Mouse (Mus musculus): Measurements from ENCODE around the gene Eif4e2. TPM values are rescaled to one million over a fixed set of nuclear protein-coding genes. Genes with fewer than 3 reads are reported as not detected.

Eif4e2 gene
- polyA plus RNA-seq, 1 experiment from 2014 or later = 172 TPM

- no peak for ATAC-seq
- H3K4me2 ChIP-seq (ENCODE audit: low read depth, low read length) = no peak overlapping the region
- H3K4me1 ChIP-seq (ENCODE audit: control insufficient read depth, insufficient read depth, low read length) = peaks cover 5% of the 10 kb centered on the region; the same call in 1 of the 2 replicates
- H3K9ac ChIP-seq (ENCODE audit: low read depth, low read length) = no peak overlapping the region
- H3K9me3 ChIP-seq (ENCODE audit: control insufficient read depth, low read length) = no peaks in the 10 kb centered on the region
- H3K4me3 ChIP-seq (ENCODE audit: low read length) = no peak overlapping the region
- H3K27me3 ChIP-seq (replicated peaks; ENCODE audit: control insufficient read depth, insufficient read depth, low read length) = no peaks in the 10 kb centered on the region
- no peak overlapping the region for H3K27ac ChIP-seq (ENCODE audit: low read length)
- H3K36me3 ChIP-seq (ENCODE audit: control insufficient read depth, insufficient read depth, low read length) = no peaks in the 10 kb centered on the region
- WGBS = 54% methylated on average over 2 of the region's 2 CpGs
Observed at GRCm38 (mm10) chr1:87276056-87276455, 62.3 kb downstream of the Eif4e2 start.

- ATAC-seq = no peak
- Histone ChIP-seq H3K36me3 (ENCODE audit: control insufficient read depth, insufficient read depth, low read length) (no peaks in the 10 kb centered on the region), H3K4me1 (ENCODE audit: control insufficient read depth, insufficient read depth, low read length) (no peaks in the 10 kb centered on the region), H3K4me3 (ENCODE audit: low read length) (no peak overlapping the region), H3K27me3 (replicated peaks; ENCODE audit: control insufficient read depth, insufficient read depth, low read length) (no peaks in the 10 kb centered on the region), H3K4me2 (ENCODE audit: low read depth, low read length) (no peak overlapping the region), H3K9ac (ENCODE audit: low read depth, low read length) (no peak overlapping the region), H3K27ac (ENCODE audit: low read length) (no peak overlapping the region), H3K9me3 (ENCODE audit: control insufficient read depth, low read length) (no peaks in the 10 kb centered on the region)
- 74% methylated on average over 5 of the region's 5 CpGs for WGBS
Observed at GRCm38 (mm10) chr1:87280281-87280680, 66.6 kb downstream of the Eif4e2 start.

- H3K9me3 ChIP-seq (ENCODE audit: control insufficient read depth, low read length) = no peaks in the 10 kb centered on the region
- H3K4me3 ChIP-seq (ENCODE audit: low read length) = no peak overlapping the region
- no peaks in the 10 kb centered on the region for H3K4me1 ChIP-seq (ENCODE audit: control insufficient read depth, insufficient read depth, low read length)
- 33% methylated on average over 20 of the region's 20 CpGs for WGBS
- no peak for ATAC-seq
- no peak overlapping the region for H3K9ac ChIP-seq (ENCODE audit: low read depth, low read length)
- peak overlapping the region; percentile 28 for H3K4me2 ChIP-seq (ENCODE audit: low read depth, low read length)
- H3K27me3 ChIP-seq (replicated peaks; ENCODE audit: control insufficient read depth, insufficient read depth, low read length) = no peaks in the 10 kb centered on the region
- no peak overlapping the region for H3K27ac ChIP-seq (ENCODE audit: low read length)
- no peaks in the 10 kb centered on the region for H3K36me3 ChIP-seq (ENCODE audit: control insufficient read depth, insufficient read depth, low read length)
Observed at GRCm38 (mm10) chr1:87281599-87282412, 68.1 kb downstream of the Eif4e2 start.

DNA sequence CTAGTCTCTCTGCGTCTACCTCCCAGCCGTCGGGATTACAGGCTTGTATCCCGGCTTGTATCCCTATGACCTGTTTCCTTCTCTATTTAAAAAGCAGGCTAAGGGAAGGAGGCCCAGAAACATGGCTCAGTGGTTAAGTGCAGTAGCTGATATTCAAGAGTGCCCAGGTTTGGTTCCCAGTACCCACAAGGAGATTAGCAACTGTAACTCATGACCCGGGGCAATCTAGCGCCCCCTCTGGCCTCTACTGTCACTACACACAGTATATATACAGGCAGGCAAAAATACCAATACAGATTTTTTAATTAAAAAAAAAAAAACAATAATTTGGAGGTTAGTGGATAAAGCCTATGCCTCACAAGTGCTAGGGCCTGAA lies 68.7 kb downstream of the Eif4e2 start:
- ATAC-seq = no peak
- no peaks in the 10 kb centered on the region for H3K36me3 ChIP-seq (ENCODE audit: control insufficient read depth, insufficient read depth, low read length)
- H3K4me1 ChIP-seq (ENCODE audit: control insufficient read depth, insufficient read depth, low read length) = no peaks in the 10 kb centered on the region
- WGBS = 74% methylated on average over 6 of the region's 6 CpGs
- no peak overlapping the region for H3K4me2 ChIP-seq (ENCODE audit: low read depth, low read length)
- H3K9me3 ChIP-seq (ENCODE audit: control insufficient read depth, low read length) = no peaks in the 10 kb centered on the region
- H3K27me3 ChIP-seq (replicated peaks; ENCODE audit: control insufficient read depth, insufficient read depth, low read length) = no peaks in the 10 kb centered on the region
- H3K9ac ChIP-seq (ENCODE audit: low read depth, low read length) = no peak overlapping the region
- no peak overlapping the region for H3K4me3 ChIP-seq (ENCODE audit: low read length)
- H3K27ac ChIP-seq (ENCODE audit: low read length) = no peak overlapping the region

DNA sequence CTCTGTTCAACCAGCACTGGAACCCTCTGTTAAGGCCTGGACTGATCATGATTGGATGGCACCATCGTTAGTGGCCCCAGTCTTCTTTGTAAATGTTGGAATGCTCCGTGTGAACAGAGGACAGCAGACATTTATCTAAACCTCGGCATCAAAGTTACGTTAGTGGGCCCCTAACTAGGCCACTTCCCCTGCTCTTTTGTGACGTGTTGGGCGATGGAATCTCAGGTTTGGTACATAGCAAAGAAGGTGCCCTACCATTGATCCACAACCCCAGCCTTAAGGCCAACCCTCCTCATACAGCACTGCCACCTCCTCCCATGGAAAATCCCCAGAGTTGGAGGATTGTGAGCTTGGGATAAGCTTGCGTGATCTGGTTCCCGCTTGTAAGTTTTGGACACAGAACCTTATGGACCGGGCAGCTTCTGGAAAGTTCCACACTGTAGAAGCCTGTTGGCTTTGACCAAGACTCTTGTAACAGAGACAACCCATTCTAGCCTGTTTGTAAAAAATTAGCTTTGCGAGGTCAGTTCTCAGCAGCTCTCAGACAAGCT lies 69.8 kb downstream of the Eif4e2 start:
- Histone ChIP-seq H3K4me1 (ENCODE audit: control insufficient read depth, insufficient read depth, low read length) (no peaks in the 10 kb centered on the region), H3K4me3 (ENCODE audit: low read length) (no peak overlapping the region), H3K4me2 (ENCODE audit: low read depth, low read length) (no peak overlapping the region), H3K9me3 (ENCODE audit: control insufficient read depth, low read length) (no peaks in the 10 kb centered on the region), H3K9ac (ENCODE audit: low read depth, low read length) (no peak overlapping the region), H3K27ac (ENCODE audit: low read length) (no peak overlapping the region), H3K27me3 (replicated peaks; ENCODE audit: control insufficient read depth, insufficient read depth, low read length) (no peaks in the 10 kb centered on the region), H3K36me3 (ENCODE audit: control insufficient read depth, insufficient read depth, low read length) (no peaks in the 10 kb centered on the region)
- WGBS = 80% methylated on average over 10 of the region's 10 CpGs
- no peak for ATAC-seq

DNA sequence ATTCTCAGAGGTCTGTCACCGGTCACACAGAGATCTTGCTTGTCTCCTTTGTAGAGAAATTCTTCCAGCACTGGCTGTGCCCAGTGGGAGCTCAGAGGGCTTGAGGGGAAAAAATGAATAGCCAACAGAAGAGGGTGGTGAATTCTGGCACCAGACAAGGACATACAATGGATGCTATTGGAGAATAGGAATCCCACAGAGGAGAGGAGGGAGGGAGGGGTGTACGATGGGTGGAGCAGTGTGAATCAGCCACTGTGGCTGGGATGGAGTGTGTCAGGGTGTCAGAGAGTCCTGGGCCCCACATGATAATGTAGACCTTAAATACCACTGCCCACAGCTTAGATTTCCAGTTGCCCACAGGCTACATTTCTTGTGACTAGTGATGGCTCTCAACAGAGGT lies 73.4 kb downstream of the Eif4e2 start:
- no peak overlapping the region for H3K9ac ChIP-seq (ENCODE audit: low read depth, low read length)
- H3K36me3 ChIP-seq (ENCODE audit: control insufficient read depth, insufficient read depth, low read length) = no peaks in the 10 kb centered on the region
- H3K4me3 ChIP-seq (ENCODE audit: low read length) = no peak overlapping the region
- no peaks in the 10 kb centered on the region for H3K4me1 ChIP-seq (ENCODE audit: control insufficient read depth, insufficient read depth, low read length)
- H3K9me3 ChIP-seq (ENCODE audit: control insufficient read depth, low read length) = no peaks in the 10 kb centered on the region
- WGBS = 71% methylated on average over 2 of the region's 2 CpGs
- H3K27ac ChIP-seq (ENCODE audit: low read length) = no peak overlapping the region
- no peaks in the 10 kb centered on the region for H3K27me3 ChIP-seq (replicated peaks; ENCODE audit: control insufficient read depth, insufficient read depth, low read length)
- no peak overlapping the region for H3K4me2 ChIP-seq (ENCODE audit: low read depth, low read length)
- ATAC-seq = no peak

Other genes with a start within 250 kb of the Eif4e2 start
- not detected in 2 replicates for gene Alppl2, start 124.0 kb upstream of the Eif4e2 start, polyA plus RNA-seq (2015; fragmentation: Nextera tagmentation; extraction: Ambion mirVana)
- 256 and 345 TPM in 2 replicates for gene Alpi, start 112.3 kb upstream of the Eif4e2 start, polyA plus RNA-seq (2015; fragmentation: Nextera tagmentation; extraction: Ambion mirVana)
- 0.10 TPM in 1 of 2 replicates, not detected in the other for gene Akp3, start 88.9 kb upstream of the Eif4e2 start, polyA plus RNA-seq (2015; fragmentation: Nextera tagmentation; extraction: Ambion mirVana)
- 0.95 and 1.1 TPM in 2 replicates for gene Ecel1, start 57.4 kb upstream of the Eif4e2 start, polyA plus RNA-seq (2015; fragmentation: Nextera tagmentation; extraction: Ambion mirVana)
- not detected in 2 replicates for gene Prss56, start 30.6 kb upstream of the Eif4e2 start, polyA plus RNA-seq (2015; fragmentation: Nextera tagmentation; extraction: Ambion mirVana)
- gene Chrnd, start 23.3 kb upstream of the Eif4e2 start, polyA plus RNA-seq (2015; fragmentation: Nextera tagmentation; extraction: Ambion mirVana) = 0.05 TPM in 1 of 2 replicates, not detected in the other
- 0.13 and 0.21 TPM in 2 replicates for gene Chrng, start 9.3 kb upstream of the Eif4e2 start, polyA plus RNA-seq (2015; fragmentation: Nextera tagmentation; extraction: Ambion mirVana)
- 1.2 and 1.8 TPM in 2 replicates for gene Efhd1, start 50.4 kb downstream of the Eif4e2 start, polyA plus RNA-seq (2015; fragmentation: Nextera tagmentation; extraction: Ambion mirVana)
- 38.4 and 39.1 TPM in 2 replicates for gene Gigyf2, start 113.1 kb downstream of the Eif4e2 start, polyA plus RNA-seq (2015; fragmentation: Nextera tagmentation; extraction: Ambion mirVana)
- 0.48 and 0.62 TPM in 2 replicates for gene Kcnj13, start 180.8 kb downstream of the Eif4e2 start, polyA plus RNA-seq (2015; fragmentation: Nextera tagmentation; extraction: Ambion mirVana)

Measured in intestine, embryonic 16.5 days (tissue).